Mouse (Mus musculus) ES-E14 (cell line): Measurements from ENCODE around the gene Rsbn1l.

ENCODE experiments used
- CHD2 ChIP-seq: IDR thresholded peaks from 2 replicates; pipeline ENCODE4 v1.6.1; 2014; ENCODE audit warnings: mild to moderate bottlenecking, low read depth, low read length, inconsistent platforms
- MAFK ChIP-seq: IDR thresholded peaks from 2 replicates; pipeline ENCODE4 v1.6.1; 2014; ENCODE audit warnings: mild to moderate bottlenecking, low read depth, low read length, inconsistent platforms; ENCODE audit not compliant: insufficient read depth
- ZC3H11A ChIP-seq: IDR thresholded peaks from 2 replicates; pipeline ENCODE4 v1.6.1; 2012; ENCODE audit warnings: low read depth, mild to moderate bottlenecking, inconsistent platforms, low read length, borderline replicate concordance
- ZNF384 ChIP-seq: IDR thresholded peaks from 2 replicates; pipeline ENCODE4 v1.6.1; 2012; ENCODE audit warnings: low read depth, low read length, inconsistent platforms

- TF ChIP-seq ZNF384 (no peak), CHD2 (no peak), MAFK (no peak), ZC3H11A (no peak)
These were observed 15.0 kb downstream of the Rsbn1l start for GRCm38 (mm10) chr5:20941205-20941604.
